Mouse (Mus musculus): Measurements from ENCODE around the gene Atp8b3.

The Atp8b3 gene

DNA sequence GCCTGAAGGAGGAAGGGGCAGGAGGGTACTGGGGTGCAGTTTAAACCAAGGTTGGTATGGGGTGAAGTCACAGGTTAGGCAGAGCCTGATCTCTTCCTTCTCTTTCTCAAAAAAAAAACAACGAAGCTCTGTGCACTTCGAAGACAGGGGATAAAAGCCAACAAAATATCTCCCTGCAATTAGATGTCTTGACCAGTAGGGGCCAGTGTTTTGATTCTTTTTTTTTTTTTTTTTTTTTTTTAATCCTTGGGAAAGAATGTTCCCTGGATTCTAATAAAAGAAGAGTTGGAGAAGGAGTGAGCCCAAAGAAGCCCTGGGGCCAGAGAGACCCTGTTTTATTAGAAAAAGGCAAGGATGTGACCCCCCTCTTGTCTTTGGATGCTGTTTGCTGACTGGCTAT lies 19.6 kb downstream of the Atp8b3 start:
- DNase-seq (ENCODE audit: low spot score): no peak

DNA sequence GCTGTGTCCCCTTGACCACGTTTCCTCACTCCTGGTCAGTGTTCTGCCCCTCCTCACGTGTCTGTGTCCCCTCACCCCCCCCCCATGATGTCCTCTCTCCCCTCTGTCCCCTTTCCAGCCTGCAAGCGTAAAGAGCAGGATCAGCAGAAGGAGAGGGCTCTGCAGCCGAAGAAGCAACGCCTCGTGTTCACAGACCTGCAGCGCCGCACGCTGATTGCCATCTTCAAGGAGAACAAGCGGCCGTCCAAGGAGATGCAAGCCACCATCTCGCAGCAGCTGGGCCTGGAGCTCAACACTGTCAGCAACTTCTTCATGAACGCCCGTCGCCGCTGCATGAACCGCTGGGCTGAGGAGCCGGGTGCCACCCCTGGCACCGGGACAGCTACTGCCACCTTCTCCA lies 25.2 kb downstream of the Atp8b3 start:
- DNase-seq (ENCODE audit: low spot score): no peak

DNA sequence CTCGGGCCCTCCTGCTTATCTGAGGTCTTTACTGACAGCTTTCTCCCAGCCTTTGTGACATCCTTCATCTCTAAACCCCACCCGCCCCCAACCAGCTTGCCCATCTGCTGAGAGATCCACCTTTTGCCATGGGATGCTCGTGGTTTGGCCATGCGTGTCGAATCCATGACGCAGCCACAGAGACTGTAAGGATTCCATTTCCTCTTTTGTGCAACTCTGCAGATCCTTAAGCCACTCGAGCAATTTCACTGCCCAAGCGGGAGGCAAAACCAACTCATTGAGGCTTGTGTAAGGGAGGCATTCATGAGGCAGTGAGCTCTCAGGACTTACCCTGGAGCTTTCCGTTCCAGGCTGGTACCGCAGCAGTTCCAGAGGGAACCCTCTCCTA lies 28.7 kb downstream of the Atp8b3 start:
- no peak for DNase-seq (ENCODE audit: low spot score)

DNA sequence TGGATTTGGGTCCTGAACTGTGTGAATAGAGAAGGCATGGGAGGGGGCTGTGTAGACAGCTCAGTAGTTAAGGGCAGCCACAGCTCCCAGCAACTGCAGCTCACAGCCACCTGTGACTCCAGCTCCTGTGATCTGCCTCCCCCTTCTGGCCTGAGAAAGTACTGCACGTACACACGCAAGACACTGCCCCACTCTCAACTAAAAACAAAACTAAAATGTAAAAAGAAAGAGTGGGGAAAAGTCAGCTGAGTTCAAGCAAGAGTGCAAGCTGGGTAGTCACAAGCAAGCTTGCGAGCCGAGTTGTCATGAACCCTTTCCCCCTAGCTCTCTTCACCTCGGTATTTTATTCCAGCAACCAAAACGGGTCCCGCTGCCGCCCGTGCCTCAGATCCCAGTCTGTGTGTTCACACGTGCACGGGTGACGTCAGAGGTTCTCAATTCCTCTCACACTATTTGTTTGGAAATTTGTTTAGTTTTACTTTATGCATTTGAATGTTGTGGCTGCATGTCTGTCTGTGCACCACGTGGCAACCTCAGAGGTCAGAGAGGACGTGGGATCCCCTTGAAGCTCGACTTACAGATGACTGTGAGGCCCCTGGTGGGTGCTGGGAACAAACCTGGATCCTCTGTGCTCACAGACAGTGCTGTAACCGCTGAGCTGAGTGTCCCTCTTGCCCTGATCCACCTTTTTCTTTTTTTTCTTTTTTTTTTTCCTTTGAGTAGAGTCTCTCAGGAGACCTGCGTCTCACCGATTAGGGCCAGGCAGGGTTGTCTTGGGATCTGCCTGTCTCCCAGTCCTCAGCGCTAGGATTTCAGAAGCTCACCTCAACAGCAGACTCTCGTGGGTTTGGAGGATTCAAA lies 29.3 kb downstream of the Atp8b3 start:
- peak; percentile 77 for DNase-seq (ENCODE audit: low spot score)

DNA sequence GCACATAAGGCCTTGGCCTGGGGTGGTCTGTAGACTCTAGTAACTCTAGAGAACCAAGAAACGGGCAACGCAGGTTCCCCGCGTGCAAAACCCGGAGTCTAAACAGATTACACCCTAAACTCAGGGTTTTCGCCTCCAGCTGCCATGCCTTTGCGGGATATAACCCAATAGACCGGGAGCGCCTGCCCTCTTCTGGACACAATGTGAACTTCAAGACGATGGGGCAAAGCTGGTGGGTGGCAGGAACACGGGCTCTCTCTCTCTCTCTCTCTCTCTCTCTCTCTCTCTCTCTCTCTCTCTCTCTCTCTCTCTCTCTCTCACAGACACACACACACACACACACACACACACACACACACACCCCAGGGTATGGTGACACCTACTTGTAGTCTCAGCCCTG lies 32.7 kb downstream of the Atp8b3 start:
- peak; percentile 66 for DNase-seq (ENCODE audit: low spot score)

DNA sequence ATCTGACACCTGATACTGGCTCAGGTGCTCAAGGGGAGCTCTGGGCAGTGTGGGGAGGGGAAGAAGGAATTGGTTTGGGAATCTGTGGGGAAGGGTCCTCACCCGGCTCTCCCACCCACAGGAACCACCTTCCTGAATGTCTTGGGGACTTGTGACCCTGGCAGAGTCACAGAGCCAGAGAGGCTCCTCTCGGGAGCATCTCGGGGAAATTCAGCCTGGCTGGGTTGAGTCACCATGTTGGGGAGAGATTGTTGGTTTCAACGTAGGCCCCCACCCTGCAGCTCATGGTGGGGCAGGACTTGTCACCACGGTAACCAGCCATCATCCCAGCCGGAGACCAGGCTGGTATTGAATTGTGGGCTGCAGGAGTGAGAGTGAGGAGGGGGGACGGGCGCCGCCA lies 34.2 kb downstream of the Atp8b3 start:
- no peak for DNase-seq (ENCODE audit: low spot score)

DNA sequence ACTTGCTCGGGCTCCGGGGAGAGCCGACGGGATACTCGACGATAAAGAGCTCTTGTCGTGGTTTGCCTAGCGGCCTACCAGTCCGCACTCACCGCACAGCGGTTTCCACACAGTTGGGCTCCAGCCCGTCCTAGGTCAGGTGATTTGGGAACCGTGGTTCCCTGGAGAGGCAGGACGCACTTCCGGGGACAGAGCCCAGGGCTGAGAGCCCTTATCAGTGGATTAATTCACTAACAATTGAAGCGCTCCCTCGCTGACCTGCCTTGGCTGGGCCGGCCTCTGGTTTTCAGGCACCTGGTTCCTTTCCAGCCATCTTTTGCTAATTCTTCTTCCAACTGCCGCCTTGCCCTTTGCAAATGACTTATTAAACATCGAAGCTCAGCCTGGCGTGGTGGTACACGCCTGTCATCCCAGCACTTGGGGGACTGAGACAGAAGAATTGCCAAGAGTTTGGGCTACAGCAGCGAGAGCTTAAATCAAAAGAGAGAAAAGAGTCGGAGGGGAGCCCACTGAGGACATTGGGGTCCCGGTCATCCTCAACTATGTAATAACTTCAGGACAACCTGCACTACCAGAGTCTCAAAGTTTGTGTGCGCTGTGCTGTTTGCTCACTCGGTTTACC lies 35.2 kb downstream of the Atp8b3 start:
- DNase-seq (ENCODE audit: low spot score): no peak

DNA sequence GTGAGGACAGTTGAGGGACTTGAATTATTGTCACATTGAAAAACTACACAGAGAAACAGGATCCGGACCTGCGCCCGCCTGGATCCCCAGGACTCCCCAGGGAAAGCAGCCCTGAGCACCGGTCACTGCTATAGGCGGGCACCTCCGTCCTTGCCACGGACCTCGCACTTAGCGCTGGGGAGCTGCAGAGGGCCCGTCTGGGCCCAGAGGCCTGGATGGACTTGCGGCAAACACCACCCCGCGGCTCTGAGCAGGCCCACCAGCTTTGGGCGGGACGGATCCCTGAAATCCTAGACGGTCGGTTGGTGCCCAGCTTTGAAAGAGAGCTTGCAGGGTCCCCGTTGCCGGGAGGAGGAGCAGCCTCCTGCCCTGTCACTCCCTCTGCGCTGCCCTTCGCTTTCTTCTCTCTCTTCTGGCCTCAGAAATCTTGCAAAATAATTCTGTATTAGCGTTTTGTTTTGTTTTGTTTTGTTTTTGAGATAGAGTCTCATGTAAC lies 36.1 kb downstream of the Atp8b3 start:
- DNase-seq (ENCODE audit: low spot score): no peak

DNA sequence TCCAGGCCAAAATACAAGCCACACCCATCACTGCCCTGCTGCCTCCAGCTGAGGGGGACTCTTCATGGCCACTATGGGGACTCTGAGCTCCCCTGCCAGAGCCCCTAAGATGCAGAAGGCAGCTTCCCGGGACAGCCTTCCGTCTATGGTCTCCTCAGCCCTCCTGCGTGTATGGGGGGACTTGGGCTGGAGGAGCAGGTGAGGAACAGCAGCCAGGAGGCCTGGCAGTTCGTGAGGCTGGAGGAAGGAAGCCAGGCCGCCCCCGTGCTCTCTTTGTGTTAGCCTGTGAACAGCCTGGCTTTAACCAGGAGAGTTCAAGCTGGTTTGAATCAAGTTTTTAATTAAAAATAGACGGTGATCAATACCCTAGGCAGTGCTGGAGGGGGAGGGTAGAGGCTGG lies 36.6 kb downstream of the Atp8b3 start:
- DNase-seq (ENCODE audit: low spot score): no peak

DNA sequence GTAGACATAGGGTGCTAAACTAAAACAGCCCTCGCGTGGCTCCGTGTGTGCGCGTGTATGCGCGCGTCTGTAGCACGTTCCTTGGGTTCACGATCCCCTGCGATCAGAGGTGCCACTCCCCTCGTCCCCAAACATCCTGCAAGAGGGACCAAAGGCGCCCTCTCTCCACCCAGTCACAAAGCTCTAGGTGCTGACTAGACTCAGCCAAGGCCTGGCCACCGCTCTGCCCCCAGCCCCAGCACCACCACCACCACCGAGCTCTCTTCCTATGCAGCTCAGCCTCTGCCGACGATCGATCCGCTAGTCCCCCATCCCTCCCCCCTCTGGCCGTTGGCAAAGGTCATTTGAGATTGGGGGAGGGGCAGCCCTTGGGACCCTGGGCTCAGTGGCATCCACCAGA lies 42.5 kb downstream of the Atp8b3 start:
- no peak for DNase-seq (ENCODE audit: low spot score)

DNA sequence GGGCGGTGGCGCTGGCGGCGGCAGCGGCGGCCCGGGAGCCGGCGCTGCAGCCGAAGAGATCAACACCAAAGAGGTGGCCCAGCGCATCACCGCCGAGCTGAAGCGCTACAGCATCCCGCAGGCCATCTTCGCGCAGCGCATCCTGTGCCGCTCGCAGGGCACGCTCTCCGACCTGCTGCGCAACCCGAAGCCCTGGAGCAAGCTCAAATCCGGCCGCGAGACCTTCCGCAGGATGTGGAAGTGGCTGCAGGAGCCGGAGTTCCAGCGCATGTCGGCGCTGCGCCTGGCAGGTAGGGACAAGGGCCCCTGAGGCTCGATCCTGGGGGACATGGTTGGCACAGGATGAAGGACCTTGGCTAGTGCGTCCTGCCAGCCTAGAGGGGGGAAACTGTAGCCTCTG lies 43.0 kb downstream of the Atp8b3 start:
- DNase-seq (ENCODE audit: low spot score): no peak

DNA sequence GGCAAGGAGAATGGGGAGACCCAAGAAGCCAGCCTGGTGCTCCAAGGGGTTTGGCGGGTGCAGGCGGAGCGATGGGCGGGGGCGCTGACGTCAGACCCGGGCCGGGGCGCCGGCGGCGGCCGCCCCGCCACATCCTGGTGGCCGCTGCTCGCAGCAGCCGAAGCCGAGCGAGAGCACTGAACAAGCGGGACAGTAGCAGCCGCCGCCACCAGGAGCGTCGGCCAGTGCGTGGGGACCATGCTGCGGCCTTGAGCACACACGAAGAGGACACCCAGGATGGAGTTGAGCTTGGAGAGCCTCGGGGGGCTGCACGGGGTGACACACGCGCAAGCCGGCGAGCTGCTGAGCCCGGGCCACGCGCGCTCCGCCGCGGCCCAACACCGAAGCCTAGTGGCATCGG lies 44.2 kb downstream of the Atp8b3 start, which contains the start of gene Onecut3:
TSS of gene Onecut3 (plus strand) at position 104 of the 400 bp plus-strand sequence.
- peak; percentile 44 for DNase-seq (ENCODE audit: low spot score)

DNA sequence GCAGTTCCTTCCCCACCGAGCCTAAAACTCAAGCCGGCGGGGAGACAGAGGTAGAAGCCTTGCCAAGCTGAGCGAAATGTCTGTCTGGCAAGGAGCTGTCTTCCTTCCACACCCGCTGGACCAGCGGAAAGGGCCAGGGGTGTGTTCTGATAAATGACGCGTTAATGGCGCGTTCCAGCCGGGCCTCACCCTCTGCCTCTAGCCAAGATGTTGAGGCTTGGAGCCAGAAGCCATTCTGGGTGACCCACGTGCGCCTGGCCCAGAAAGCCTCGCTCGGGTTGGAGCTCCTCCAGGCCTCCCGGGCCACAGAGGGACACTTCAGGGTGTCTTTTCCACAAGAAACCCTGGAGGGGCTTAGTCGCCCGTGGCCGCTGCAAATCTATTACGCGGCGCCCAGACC lies 48.9 kb downstream of the Atp8b3 start:
- DNase-seq (ENCODE audit: low spot score): peak; percentile 29

DNA sequence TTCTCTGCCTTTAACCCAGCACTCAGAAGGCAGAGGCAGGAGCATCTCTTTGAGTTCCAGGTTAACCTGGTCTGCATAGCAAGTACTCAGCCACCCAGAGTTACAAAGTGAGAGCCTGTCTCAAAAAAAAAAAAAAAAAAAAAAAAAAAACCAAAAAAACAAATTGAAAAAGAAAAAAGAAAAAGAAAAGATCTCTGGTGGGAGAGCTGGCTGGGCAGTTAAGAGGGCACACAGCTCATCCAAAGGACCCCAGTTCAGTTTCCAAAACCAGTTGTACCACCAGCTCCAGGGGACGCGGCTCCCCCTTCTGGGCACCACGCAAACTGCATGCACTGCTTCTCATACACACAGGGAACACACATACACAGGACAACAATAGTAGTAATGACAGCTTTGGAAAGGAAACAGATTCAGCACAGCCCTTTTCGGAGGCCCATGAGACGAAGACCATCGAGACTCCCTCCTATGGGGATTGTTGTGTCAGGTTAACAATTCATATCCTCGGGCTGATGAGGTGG lies 52.0 kb downstream of the Atp8b3 start:
- DNase-seq (ENCODE audit: low spot score): no peak

DNA sequence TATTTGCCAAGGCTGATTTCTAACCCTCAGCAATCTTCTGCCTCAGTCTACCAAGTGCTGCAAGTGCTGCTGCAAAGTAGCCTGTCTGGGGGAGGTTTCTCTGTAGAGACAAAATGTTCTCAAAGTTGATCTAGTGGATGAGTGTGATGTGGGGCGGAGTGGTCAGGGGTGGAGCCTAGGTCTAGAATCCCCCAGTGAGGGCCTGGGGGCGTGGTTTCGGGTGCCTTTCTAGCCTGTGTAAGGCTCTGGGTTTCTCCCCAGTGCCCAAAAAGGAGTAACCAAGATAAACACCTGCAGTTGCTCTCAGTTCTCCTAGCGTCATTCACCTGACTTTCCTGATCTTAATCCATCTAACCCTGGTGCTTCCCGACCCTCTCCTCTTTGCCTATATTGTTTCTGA lies 57.9 kb downstream of the Atp8b3 start:
- no peak for DNase-seq (ENCODE audit: low spot score)

DNA sequence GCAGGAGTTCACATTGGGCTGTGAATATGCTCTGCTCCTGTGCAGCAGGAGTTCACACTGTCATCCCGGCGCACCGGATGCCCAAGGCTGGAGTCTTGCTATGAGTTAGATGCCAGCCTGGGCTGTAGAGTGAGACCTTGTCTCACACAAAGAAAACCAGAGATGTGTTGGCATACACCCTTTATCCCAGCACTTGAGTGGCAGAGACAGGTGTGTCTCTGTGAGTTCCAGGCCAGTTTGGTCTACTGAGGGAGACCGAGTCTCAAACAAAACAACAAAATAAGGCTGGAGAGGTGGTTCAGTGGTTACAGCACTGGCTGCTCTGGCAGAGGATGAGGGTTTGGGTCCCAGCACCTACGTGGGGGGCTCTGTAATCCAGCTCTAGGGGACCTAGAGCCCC lies 60.4 kb downstream of the Atp8b3 start:
- DNase-seq (ENCODE audit: low spot score): no peak

DNA sequence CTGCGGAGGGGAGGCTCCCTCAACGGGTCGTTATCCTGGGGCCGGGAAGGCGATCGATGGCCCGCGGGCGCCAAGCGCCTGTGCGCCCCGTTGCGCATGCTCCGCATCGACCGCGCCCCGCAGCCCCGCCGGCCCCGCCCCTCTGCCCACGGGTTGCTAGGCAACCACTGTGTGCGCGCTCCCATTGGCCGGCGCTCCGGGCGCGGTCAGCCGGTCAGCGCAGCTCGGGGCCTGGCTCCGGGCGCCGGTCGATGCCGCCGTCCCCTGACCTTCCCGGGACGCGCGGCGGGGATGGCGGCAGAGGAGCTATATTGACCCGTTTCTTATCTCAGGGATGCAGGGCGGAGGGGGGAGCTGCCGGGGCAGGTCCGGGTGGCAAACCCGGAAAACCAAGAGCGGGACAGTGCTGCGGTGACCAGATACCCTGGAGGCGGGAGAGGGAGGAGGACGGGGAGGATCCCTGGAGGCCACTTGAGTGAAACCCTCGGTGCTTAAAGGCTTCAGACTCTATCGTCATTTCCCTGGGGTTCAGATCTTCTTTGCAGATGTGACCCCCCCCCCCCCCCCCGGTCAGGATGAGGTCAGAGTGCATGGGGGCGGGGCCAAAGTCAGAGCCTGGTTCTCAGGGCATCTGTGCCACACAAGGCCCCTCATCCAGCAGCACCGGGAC lies 63.5 kb downstream of the Atp8b3 start:
- DNase-seq (ENCODE audit: low spot score): peak; percentile 92

Data from urinary bladder, postnatal 25 days (tissue).